Mouse (Mus musculus): ENCODE results near the gene Cel. TPM values are rescaled to one million over a fixed set of nuclear protein-coding genes. Genes with fewer than 3 reads are reported as not detected.
A peak's percentile ranks its signal among the peaks of the same experiment; 100 is the strongest.

Cel gene
- polyA plus RNA-seq, 1 experiment: not detected

GRCm38 (mm10) chr2:28601720-28602590, 38.8 kb upstream of the Cel start:
- Histone ChIP-seq H3K9me3 (no peaks in the 10 kb centered on the region), H3K27me3 (replicated peaks) (no peaks in the 10 kb centered on the region), H3K4me3 (replicated peaks) (peak overlapping the region; percentile 71), H3K4me1 (peaks cover 87% of the 10 kb centered on the region), H3K36me3 (replicated peaks; ENCODE audit: low read length) (peaks cover 17% of the 10 kb centered on the region)
- TF ChIP-seq GATA1 (IDR thresholded peaks at IDR 0.05; ENCODE audit: borderline replicate concordance, low read length) (no peak), FLI1 (IDR thresholded peaks at IDR 0.05; ENCODE audit: low read length) (no peak)

- H3K4me1 ChIP-seq: peaks cover 92% of the 10 kb centered on the region
- peak overlapping the region; percentile 85 for H3K4me3 ChIP-seq (replicated peaks)
- no peaks in the 10 kb centered on the region for H3K27me3 ChIP-seq (replicated peaks)
- TF ChIP-seq GATA1 (IDR thresholded peaks at IDR 0.05; ENCODE audit: borderline replicate concordance, low read length) (no peak), FLI1 (IDR thresholded peaks at IDR 0.05; ENCODE audit: low read length) (no peak)
- H3K36me3 ChIP-seq (replicated peaks; ENCODE audit: low read length): peaks cover 4% of the 10 kb centered on the region
- H3K9me3 ChIP-seq: no peaks in the 10 kb centered on the region
These were observed 36.3 kb upstream of the Cel start for GRCm38 (mm10) chr2:28599569-28599900.

- peak; percentile 79 for TF ChIP-seq FLI1 (IDR thresholded peaks at IDR 0.05; ENCODE audit: low read length)
- peak; percentile 79; the same call in 1 of the 3 replicates for TF ChIP-seq GATA1 (IDR thresholded peaks at IDR 0.05; ENCODE audit: borderline replicate concordance, low read length)
- Histone ChIP-seq H3K27me3 (replicated peaks) (no peaks in the 10 kb centered on the region), H3K4me1 (peaks cover 93% of the 10 kb centered on the region), H3K36me3 (replicated peaks; ENCODE audit: low read length) (no peaks in the 10 kb centered on the region), H3K4me3 (replicated peaks) (peak overlapping the region; percentile 85), H3K9me3 (no peaks in the 10 kb centered on the region)
These were observed 35.7 kb upstream of the Cel start for GRCm38 (mm10) chr2:28598692-28599568.

- H3K4me3 ChIP-seq (replicated peaks): peak overlapping the region; percentile 85
- peaks cover 96% of the 10 kb centered on the region for H3K4me1 ChIP-seq
- H3K36me3 ChIP-seq (replicated peaks; ENCODE audit: low read length): no peaks in the 10 kb centered on the region
- no peaks in the 10 kb centered on the region for H3K27me3 ChIP-seq (replicated peaks)
- H3K9me3 ChIP-seq: no peaks in the 10 kb centered on the region
- TF ChIP-seq GATA1 (IDR thresholded peaks at IDR 0.05; ENCODE audit: borderline replicate concordance, low read length) (peak; percentile 85; the same call in 2 of the 3 replicates), FLI1 (IDR thresholded peaks at IDR 0.05; ENCODE audit: low read length) (no peak)
These were observed 34.7 kb upstream of the Cel start for GRCm38 (mm10) chr2:28597733-28598547.

GRCm38 (mm10) chr2:28596998-28597397, 33.8 kb upstream of the Cel start:
- Histone ChIP-seq H3K4me3 (replicated peaks) (no peak overlapping the region), H3K27me3 (replicated peaks) (no peaks in the 10 kb centered on the region), H3K36me3 (replicated peaks; ENCODE audit: low read length) (no peaks in the 10 kb centered on the region), H3K4me1 (peaks cover 99% of the 10 kb centered on the region), H3K9me3 (no peaks in the 10 kb centered on the region)
- TF ChIP-seq GATA1 (IDR thresholded peaks at IDR 0.05; ENCODE audit: borderline replicate concordance, low read length) (no peak), FLI1 (IDR thresholded peaks at IDR 0.05; ENCODE audit: low read length) (no peak)

- no peak overlapping the region for H3K4me3 ChIP-seq (replicated peaks)
- peaks cover 97% of the 10 kb centered on the region for H3K4me1 ChIP-seq
- TF ChIP-seq GATA1 (IDR thresholded peaks at IDR 0.05; ENCODE audit: borderline replicate concordance, low read length): no peak
- no peak for TF ChIP-seq FLI1 (IDR thresholded peaks at IDR 0.05; ENCODE audit: low read length)
These were observed 32.8 kb upstream of the Cel start for GRCm38 (mm10) chr2:28596021-28596420.

GRCm38 (mm10) chr2:28592809-28593208, 29.6 kb upstream of the Cel start:
- Histone ChIP-seq H3K27me3 (replicated peaks) (no peaks in the 10 kb centered on the region), H3K9me3 (no peaks in the 10 kb centered on the region), H3K36me3 (replicated peaks; ENCODE audit: low read length) (no peaks in the 10 kb centered on the region), H3K4me1 (peaks cover 80% of the 10 kb centered on the region), H3K4me3 (replicated peaks) (peak overlapping the region; percentile 79)
- TF ChIP-seq GATA1 (IDR thresholded peaks at IDR 0.05; ENCODE audit: borderline replicate concordance, low read length) (no peak), FLI1 (IDR thresholded peaks at IDR 0.05; ENCODE audit: low read length) (no peak)

More at GRCm38 (mm10) chr2:28596021-28596420, 32.8 kb upstream of the Cel start:
- H3K9me3 ChIP-seq: no peaks in the 10 kb centered on the region
- no peaks in the 10 kb centered on the region for H3K36me3 ChIP-seq (replicated peaks; ENCODE audit: low read length)
- H3K27me3 ChIP-seq (replicated peaks): no peaks in the 10 kb centered on the region

- TF ChIP-seq FLI1 (IDR thresholded peaks at IDR 0.05; ENCODE audit: low read length) (no peak), GATA1 (IDR thresholded peaks at IDR 0.05; ENCODE audit: borderline replicate concordance, low read length) (no peak)
- Histone ChIP-seq H3K4me3 (replicated peaks) (no peak overlapping the region), H3K27me3 (replicated peaks) (no peaks in the 10 kb centered on the region), H3K4me1 (peaks cover 71% of the 10 kb centered on the region), H3K36me3 (replicated peaks; ENCODE audit: low read length) (no peaks in the 10 kb centered on the region), H3K9me3 (no peaks in the 10 kb centered on the region)
These were observed 28.3 kb upstream of the Cel start for GRCm38 (mm10) chr2:28591479-28591878.

- H3K4me3 ChIP-seq (replicated peaks): no peak overlapping the region
- H3K36me3 ChIP-seq (replicated peaks; ENCODE audit: low read length): no peaks in the 10 kb centered on the region
- H3K27me3 ChIP-seq (replicated peaks): no peaks in the 10 kb centered on the region
- H3K4me1 ChIP-seq: peaks cover 66% of the 10 kb centered on the region
- no peak for TF ChIP-seq GATA1 (IDR thresholded peaks at IDR 0.05; ENCODE audit: borderline replicate concordance, low read length)
- no peak for TF ChIP-seq FLI1 (IDR thresholded peaks at IDR 0.05; ENCODE audit: low read length)
- no peaks in the 10 kb centered on the region for H3K9me3 ChIP-seq
These were observed 25.4 kb upstream of the Cel start for GRCm38 (mm10) chr2:28588574-28588973.

All from megakaryocyte, embryonic 14.5 days (primary cell).